Mouse (Mus musculus): ENCODE data around the gene Rora. TPM values are rescaled to one million over a fixed set of nuclear protein-coding genes. Genes with fewer than 3 reads are reported as not detected.

Gene Rora
- polyA plus RNA-seq, 1 experiment = 0.06 TPM

GRCm38 (mm10) chr9:69317527-69318115 is 664.0 kb downstream of the Rora start:
- Histone ChIP-seq H3K36me3 (ENCODE audit: control insufficient read depth, insufficient read depth) (no peaks in the 10 kb centered on the region), H3ac (ENCODE audit: control insufficient read depth, insufficient read length, low read depth) (no peak overlapping the region), H3K79me2 (ENCODE audit: control insufficient read depth, insufficient read depth) (no peaks in the 10 kb centered on the region), H3K27me3 (ENCODE audit: control insufficient read depth, insufficient read depth, insufficient read length) (no peaks in the 10 kb centered on the region), H3K79me3 (ENCODE audit: low read depth) (no peaks in the 10 kb centered on the region), H3K4me3 (ENCODE audit: insufficient read depth, poor library complexity, severe bottlenecking) (no peak overlapping the region)
- TF ChIP-seq CEBPB (IDR thresholded peaks at IDR 0.05; ENCODE audit: low read depth) (no peak), CTCF (IDR thresholded peaks at IDR 0.05; ENCODE audit: control insufficient read depth, insufficient read depth, insufficient read length) (no peak), MYOG (IDR thresholded peaks at IDR 0.05; ENCODE audit: control insufficient read depth, extremely low read depth, insufficient read length) (no peak), MYOD1 (IDR thresholded peaks at IDR 0.05; ENCODE audit: control insufficient read depth, insufficient read length, low read depth) (no peak), FOSL1 (IDR thresholded peaks at IDR 0.05; ENCODE audit: insufficient read depth, low read length, poor library complexity, severe bottlenecking) (no peak), MAX (IDR thresholded peaks at IDR 0.05) (no peak), USF1 (IDR thresholded peaks at IDR 0.05; ENCODE audit: low read depth) (no peak)

DNA sequence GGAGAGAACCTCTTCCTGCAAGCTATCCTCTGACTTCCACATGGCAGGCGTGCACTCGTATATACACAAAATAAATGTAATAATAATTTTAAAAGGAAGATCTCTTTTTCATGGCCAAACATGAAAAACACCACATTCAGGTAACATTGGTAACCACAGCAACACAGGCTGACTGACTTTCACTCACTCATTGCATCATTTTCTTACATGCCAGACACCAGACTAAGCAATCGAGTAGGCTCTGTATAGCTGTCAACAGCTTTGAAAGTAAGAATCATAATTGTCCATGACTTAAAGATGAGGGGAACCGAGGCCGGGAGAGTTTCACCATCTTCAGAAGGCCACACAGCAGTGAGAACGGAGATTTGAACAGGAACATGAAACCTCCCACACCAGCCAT is 665.8 kb downstream of the Rora start:
- H3K27me3 ChIP-seq (ENCODE audit: control insufficient read depth, insufficient read depth, insufficient read length) = no peaks in the 10 kb centered on the region

DNA sequence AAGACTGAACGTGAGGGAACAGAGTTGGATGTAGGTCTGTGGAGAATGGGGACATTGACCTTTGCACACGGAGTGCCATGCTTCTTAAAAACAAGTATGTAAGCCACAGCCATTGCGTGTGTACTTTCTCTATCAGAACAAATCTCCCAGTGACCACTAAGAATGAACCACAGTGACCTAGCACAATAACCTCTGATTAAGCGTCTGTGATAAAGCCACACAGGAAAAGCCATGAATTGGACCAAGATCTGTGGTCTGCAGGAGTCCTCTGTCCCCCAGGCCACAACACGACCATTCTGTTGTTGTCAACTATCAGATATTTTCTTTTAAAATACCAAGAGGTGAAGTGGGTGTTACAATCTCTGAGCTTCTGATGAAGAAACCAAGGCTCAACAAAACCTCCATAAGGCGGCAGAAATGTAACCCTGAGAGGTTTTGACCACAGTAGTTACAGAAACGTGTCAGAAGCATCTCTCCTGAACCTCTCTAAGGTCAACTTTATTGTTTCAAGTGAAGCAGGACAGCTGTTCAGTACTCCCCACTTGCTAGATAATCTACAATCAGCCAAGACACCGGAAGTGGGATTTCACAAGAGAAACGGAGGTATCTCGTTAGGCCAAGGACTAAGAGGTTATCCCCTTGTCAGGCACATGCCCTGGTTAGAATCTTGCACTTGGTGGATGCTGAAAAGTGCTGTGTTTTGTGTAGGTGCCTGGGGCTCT is 666.5 kb downstream of the Rora start:
- Histone ChIP-seq H3K79me3 (ENCODE audit: low read depth) (no peaks in the 10 kb centered on the region), H3K36me3 (ENCODE audit: control insufficient read depth, insufficient read depth) (no peaks in the 10 kb centered on the region), H3K4me3 (ENCODE audit: insufficient read depth, poor library complexity, severe bottlenecking) (no peak overlapping the region), H3K79me2 (ENCODE audit: control insufficient read depth, insufficient read depth) (no peaks in the 10 kb centered on the region), H3K27me3 (ENCODE audit: control insufficient read depth, insufficient read depth, insufficient read length) (no peaks in the 10 kb centered on the region), H3ac (ENCODE audit: control insufficient read depth, insufficient read length, low read depth) (no peak overlapping the region)
- no peak for TF ChIP-seq CEBPB (IDR thresholded peaks at IDR 0.05; ENCODE audit: low read depth)
- TF ChIP-seq MYOG (IDR thresholded peaks at IDR 0.05; ENCODE audit: control insufficient read depth, extremely low read depth, insufficient read length) = no peak
- no peak for TF ChIP-seq CTCF (IDR thresholded peaks at IDR 0.05; ENCODE audit: control insufficient read depth, insufficient read depth, insufficient read length)
- no peak for TF ChIP-seq MYOD1 (IDR thresholded peaks at IDR 0.05; ENCODE audit: control insufficient read depth, insufficient read length, low read depth)
- TF ChIP-seq MAX (IDR thresholded peaks at IDR 0.05) = no peak
- no peak for TF ChIP-seq USF1 (IDR thresholded peaks at IDR 0.05; ENCODE audit: low read depth)
- no peak for TF ChIP-seq FOSL1 (IDR thresholded peaks at IDR 0.05; ENCODE audit: insufficient read depth, low read length, poor library complexity, severe bottlenecking)

More for the DNA sequence above, 665.8 kb downstream of the Rora start:
- Histone ChIP-seq H3ac (ENCODE audit: control insufficient read depth, insufficient read length, low read depth) (no peak overlapping the region), H3K79me2 (ENCODE audit: control insufficient read depth, insufficient read depth) (no peaks in the 10 kb centered on the region), H3K36me3 (ENCODE audit: control insufficient read depth, insufficient read depth) (no peaks in the 10 kb centered on the region), H3K4me3 (ENCODE audit: insufficient read depth, poor library complexity, severe bottlenecking) (no peak overlapping the region), H3K79me3 (ENCODE audit: low read depth) (no peaks in the 10 kb centered on the region)
- TF ChIP-seq CEBPB (IDR thresholded peaks at IDR 0.05; ENCODE audit: low read depth) (no peak), MYOD1 (IDR thresholded peaks at IDR 0.05; ENCODE audit: control insufficient read depth, insufficient read length, low read depth) (no peak), FOSL1 (IDR thresholded peaks at IDR 0.05; ENCODE audit: insufficient read depth, low read length, poor library complexity, severe bottlenecking) (no peak), CTCF (IDR thresholded peaks at IDR 0.05; ENCODE audit: control insufficient read depth, insufficient read depth, insufficient read length) (no peak), MAX (IDR thresholded peaks at IDR 0.05) (no peak), USF1 (IDR thresholded peaks at IDR 0.05; ENCODE audit: low read depth) (no peak), MYOG (IDR thresholded peaks at IDR 0.05; ENCODE audit: control insufficient read depth, extremely low read depth, insufficient read length) (no peak)

DNA sequence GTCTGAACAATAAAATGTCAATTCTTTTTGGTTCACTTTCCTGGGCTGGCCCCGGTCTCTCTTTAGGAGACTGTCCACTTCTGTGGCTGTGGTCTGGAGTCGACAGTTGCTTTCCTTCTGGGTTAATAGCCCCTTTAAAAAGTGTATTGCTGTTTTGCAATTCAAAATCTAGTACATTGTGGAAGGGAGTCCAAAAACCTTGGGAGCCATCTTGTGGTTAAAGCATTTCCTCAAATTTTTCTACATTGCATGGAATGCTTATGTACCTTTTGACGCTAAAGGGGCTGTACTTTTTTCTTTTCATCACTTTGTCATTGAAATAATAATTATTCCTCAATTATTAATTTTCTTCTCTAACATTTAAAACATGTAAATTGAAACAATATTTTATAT is 667.0 kb downstream of the Rora start:
- TF ChIP-seq MAX (IDR thresholded peaks at IDR 0.05) (no peak), CEBPB (IDR thresholded peaks at IDR 0.05; ENCODE audit: low read depth) (no peak), FOSL1 (IDR thresholded peaks at IDR 0.05; ENCODE audit: insufficient read depth, low read length, poor library complexity, severe bottlenecking) (no peak), MYOG (IDR thresholded peaks at IDR 0.05; ENCODE audit: control insufficient read depth, extremely low read depth, insufficient read length) (no peak), USF1 (IDR thresholded peaks at IDR 0.05; ENCODE audit: low read depth) (no peak), MYOD1 (IDR thresholded peaks at IDR 0.05; ENCODE audit: control insufficient read depth, insufficient read length, low read depth) (no peak), CTCF (IDR thresholded peaks at IDR 0.05; ENCODE audit: control insufficient read depth, insufficient read depth, insufficient read length) (no peak)
- no peaks in the 10 kb centered on the region for H3K36me3 ChIP-seq (ENCODE audit: control insufficient read depth, insufficient read depth)
- H3ac ChIP-seq (ENCODE audit: control insufficient read depth, insufficient read length, low read depth) = no peak overlapping the region
- H3K79me3 ChIP-seq (ENCODE audit: low read depth) = no peaks in the 10 kb centered on the region
- H3K27me3 ChIP-seq (ENCODE audit: control insufficient read depth, insufficient read depth, insufficient read length) = no peaks in the 10 kb centered on the region
- H3K79me2 ChIP-seq (ENCODE audit: control insufficient read depth, insufficient read depth) = no peaks in the 10 kb centered on the region
- H3K4me3 ChIP-seq (ENCODE audit: insufficient read depth, poor library complexity, severe bottlenecking) = no peak overlapping the region

DNA sequence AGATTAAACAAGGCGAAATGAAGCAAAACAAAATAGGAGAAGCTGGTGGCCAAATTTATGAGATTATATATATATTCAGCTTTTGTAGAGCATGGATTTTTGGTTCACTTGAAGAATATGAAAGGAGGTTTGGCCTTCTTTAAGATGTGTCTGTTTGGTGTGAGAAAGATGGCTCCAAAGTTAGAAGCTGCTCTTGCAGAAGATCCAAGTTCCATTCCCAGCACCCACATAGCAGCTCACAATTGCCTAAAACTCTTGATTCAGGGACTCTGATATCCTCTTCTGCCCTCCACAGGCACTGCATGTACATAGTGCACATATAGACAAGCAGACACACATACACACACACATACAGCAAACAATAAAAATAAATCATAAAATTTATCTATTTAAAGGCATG is 668.4 kb downstream of the Rora start:
- Histone ChIP-seq H3K36me3 (ENCODE audit: control insufficient read depth, insufficient read depth) (no peaks in the 10 kb centered on the region), H3K79me3 (ENCODE audit: low read depth) (no peaks in the 10 kb centered on the region), H3K4me3 (ENCODE audit: insufficient read depth, poor library complexity, severe bottlenecking) (no peak overlapping the region), H3K79me2 (ENCODE audit: control insufficient read depth, insufficient read depth) (no peaks in the 10 kb centered on the region), H3ac (ENCODE audit: control insufficient read depth, insufficient read length, low read depth) (no peak overlapping the region), H3K27me3 (ENCODE audit: control insufficient read depth, insufficient read depth, insufficient read length) (no peaks in the 10 kb centered on the region)
- TF ChIP-seq MYOD1 (IDR thresholded peaks at IDR 0.05; ENCODE audit: control insufficient read depth, insufficient read length, low read depth) (no peak), CTCF (IDR thresholded peaks at IDR 0.05; ENCODE audit: control insufficient read depth, insufficient read depth, insufficient read length) (no peak), USF1 (IDR thresholded peaks at IDR 0.05; ENCODE audit: low read depth) (no peak), MYOG (IDR thresholded peaks at IDR 0.05; ENCODE audit: control insufficient read depth, extremely low read depth, insufficient read length) (no peak), MAX (IDR thresholded peaks at IDR 0.05) (no peak), FOSL1 (IDR thresholded peaks at IDR 0.05; ENCODE audit: insufficient read depth, low read length, poor library complexity, severe bottlenecking) (no peak), CEBPB (IDR thresholded peaks at IDR 0.05; ENCODE audit: low read depth) (no peak)
